ENCODE assay signal across 10 mouse cellular contexts in the genomic region with DNA sequence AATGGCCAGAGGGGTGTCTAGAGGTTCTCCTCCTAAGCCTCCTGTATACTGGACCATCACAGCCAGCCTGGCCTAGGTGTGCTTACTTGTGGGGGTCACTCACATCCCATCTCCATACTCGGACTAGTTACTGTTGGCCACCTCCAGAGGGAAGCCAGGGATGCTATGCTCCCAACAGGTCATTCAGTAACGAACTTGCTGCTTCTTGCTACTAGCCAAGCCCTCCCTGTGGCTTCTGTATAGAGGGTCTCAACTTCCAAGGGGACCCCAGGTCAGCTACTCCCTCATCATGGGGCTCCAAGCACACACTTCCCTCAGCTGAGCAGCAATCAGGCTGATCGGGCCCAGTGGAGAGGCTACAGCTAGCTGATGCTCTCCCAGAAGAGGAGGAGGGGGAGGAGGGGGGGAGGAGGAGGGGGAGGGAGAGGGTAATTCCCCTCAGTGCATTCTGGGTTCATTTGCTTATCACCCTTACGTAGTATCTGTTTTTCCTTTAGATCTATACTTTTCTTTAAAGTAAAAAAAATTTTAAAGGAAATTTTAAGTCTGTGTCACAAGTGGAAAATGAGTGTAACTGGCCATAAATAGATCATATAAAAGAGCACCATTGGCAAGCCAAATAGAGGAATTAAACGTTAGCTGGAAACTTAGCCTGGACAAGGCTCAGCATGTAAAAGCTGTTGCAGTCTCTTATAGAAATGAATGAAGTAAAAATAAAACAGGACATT. TPM values are rescaled to one million over a fixed set of nuclear protein-coding genes. Genes with fewer than 3 reads are reported as not detected.
DNase-seq lines count a peak whose midpoint lies in the region; ATAC-seq and TF ChIP-seq lines count a peak whose summit lies in the region.
"Had no signal": no experiment of that assay in that cellular context is flagged by ENCODE, and none has a peak within 500 bp of the region (broad histone marks: within the 10 kb centered on the region; RNA-seq: fewer than 3 reads in every experiment).

No protein-coding gene starts in this region.

- 35% methylated on average over 5 of the region's 5 CpGs for WGBS in lung, postnatal 0 days

- H3K9ac ChIP-seq in lung, postnatal 0 days (replicated peaks; ENCODE audit: low read depth): no peak overlapping the region

- intact Hi-C loops in heart, postnatal 14 days (cut with DNase I): no loop called here

- TF ChIP-seq EP300 in lung, postnatal 0 days (IDR thresholded peaks at IDR 0.05): no peak

- peak overlapping the region; percentile 44 for H3K4me2 ChIP-seq in lung, postnatal 0 days (replicated peaks; ENCODE audit: low read depth, low read length)
- H3K4me2 ChIP-seq: midbrain, embryonic 11.5 days had no signal

- H3K27me3 ChIP-seq in lung, postnatal 0 days (replicated peaks; ENCODE audit: insufficient read depth, low read length): no peaks in the 10 kb centered on the region
- H3K27me3 ChIP-seq in splenic B cell, adult 2 months (ENCODE audit: control insufficient read depth, insufficient read depth, low read length, poor library complexity, severe bottlenecking): no peaks in the 10 kb centered on the region

- DNase-seq in heart, adult 11 months: peak; percentile 94
- no peak for DNase-seq in heart, postnatal 14 days
- no peak for DNase-seq in lung, postnatal 0 days (ENCODE audit: low spot score)
- DNase-seq in lung, postnatal 4 days: no peak
- DNase-seq in splenic B cell, adult 2 months (ENCODE audit: low read depth, low spot score): peak; percentile 72
- no peak for DNase-seq in right cerebral cortex, postnatal 25 days
- DNase-seq in kidney, postnatal 14 days: no peak

- H3K36me3 ChIP-seq in lung, postnatal 0 days (ENCODE audit: insufficient read depth, low read length): no peaks in the 10 kb centered on the region
- H3K36me3 ChIP-seq in splenic B cell, adult 2 months (ENCODE audit: control insufficient read depth, insufficient read depth, low read length, poor library complexity, severe bottlenecking): no peaks in the 10 kb centered on the region

- no peak for ATAC-seq in lung, postnatal 0 days
- ATAC-seq in inflammation-experienced regulatory T-cells, adult 6 months: peak; percentile 33

- H3K4me1 ChIP-seq in lung, postnatal 0 days (ENCODE audit: insufficient read depth, low read depth, low read length): peaks cover 27% of the 10 kb centered on the region

- no peaks in the 10 kb centered on the region for H3K9me3 ChIP-seq in lung, postnatal 0 days (ENCODE audit: low read length)

- peak overlapping the region; percentile 87 for H3K27ac ChIP-seq in lung, postnatal 0 days (ENCODE audit: low read length)

- peak overlapping the region; percentile 26; the same call in 1 of the 2 replicates for H3K4me3 ChIP-seq in lung, postnatal 0 days (ENCODE audit: low read depth, low read length)

- no peak for TF ChIP-seq CTCF in lung, postnatal 0 days (IDR thresholded peaks at IDR 0.05)

RNA-seq across cellular contexts. Expression of a gene that starts 3.6 kb away (rescaled TPM):
- total RNA-seq in heart, postnatal 14 days (2021): 10 to 100 TPM; 22.6 to 24.4 TPM
- 13.7 and 19.7 TPM in 2 replicates for polyA plus RNA-seq in lung, postnatal 0 days (2015; fragmentation: Nextera tagmentation; extraction: Ambion mirVana)
- polyA plus RNA-seq in inflammation-experienced regulatory T-cells, adult 6 months (2017; shearing (Covaris generic)): 100 to 1,000 TPM; 181 to 200 (median 196) TPM

RNA-seq across cellular contexts. Expression of a gene that starts 49.3 kb away (rescaled TPM):
- not detected for total RNA-seq in heart, postnatal 14 days (2021)
- 2.3 and 3.2 TPM in 2 replicates for polyA plus RNA-seq in lung, postnatal 0 days (2015; fragmentation: Nextera tagmentation; extraction: Ambion mirVana)
- polyA plus RNA-seq in inflammation-experienced regulatory T-cells, adult 6 months (2017; shearing (Covaris generic)): 1 to 10 TPM in 2 of 3 experiments, under 1 TPM in 1; 0.79 to 3.3 (median 1.5) TPM
- total RNA-seq: gastrocnemius, postnatal 25 days had no signal

Comparison
In these comparisons a context has a peak if more than half of its experiments do, and no peak if none do; other contexts are left out.
1. DNase-seq: peak in heart, adult 11 months (single experiment) and splenic B cell, adult 2 months (single experiment); none in heart, postnatal 14 days (0 of 2), lung, postnatal 0 days (single experiment), lung, postnatal 4 days (0 of 2), right cerebral cortex, postnatal 25 days (single experiment) and kidney, postnatal 14 days (single experiment).